Mouse (Mus musculus): Measurements from ENCODE around the gene AB124611. TPM values are rescaled to one million over a fixed set of nuclear protein-coding genes. Genes with fewer than 3 reads are reported as not detected.
"Not testable (repeated sequence)": the region's sequence is repeated elsewhere in the genome, so short reads cannot be mapped to it uniquely, and the experiment has no call there.

The AB124611 gene
- polyA plus RNA-seq, 1 experiment from 2014 or later: 6.0 TPM

GRCm38 (mm10) chr9:21527917-21528324 is 1.9 kb downstream of the AB124611 start:
- H3K27ac ChIP-seq (ENCODE audit: low read length): no peak overlapping the region
- no peak overlapping the region for H3K4me2 ChIP-seq (replicated peaks; ENCODE audit: low read depth, low read length)
- WGBS: 81% methylated on average over 1 of the region's 1 CpGs
- H3K9me3 ChIP-seq (ENCODE audit: control insufficient read depth, low read depth, low read length): no peaks in the 10 kb centered on the region
- H3K9ac ChIP-seq (replicated peaks; ENCODE audit: low read depth, low read length): no peak overlapping the region
- H3K4me1 ChIP-seq (ENCODE audit: control insufficient read depth, insufficient read depth, low read length): no peaks in the 10 kb centered on the region
- H3K27me3 ChIP-seq (ENCODE audit: control insufficient read depth, insufficient read depth, low read length): no peaks in the 10 kb centered on the region
- no peak overlapping the region for H3K4me3 ChIP-seq (ENCODE audit: low read depth, low read length)
- no peaks in the 10 kb centered on the region for H3K36me3 ChIP-seq (ENCODE audit: control insufficient read depth, insufficient read depth, low read length)
- no peak for ATAC-seq (ENCODE audit: insufficient number of reproducible peaks, insufficient read depth, low FRiP score, low read depth)

- Histone ChIP-seq H3K4me2 (replicated peaks; ENCODE audit: low read depth, low read length) (no peak overlapping the region), H3K4me1 (ENCODE audit: control insufficient read depth, insufficient read depth, low read length) (no peaks in the 10 kb centered on the region), H3K4me3 (ENCODE audit: low read depth, low read length) (no peak overlapping the region), H3K9me3 (ENCODE audit: control insufficient read depth, low read depth, low read length) (no peaks in the 10 kb centered on the region), H3K27me3 (ENCODE audit: control insufficient read depth, insufficient read depth, low read length) (no peaks in the 10 kb centered on the region), H3K27ac (ENCODE audit: low read length) (no peak overlapping the region), H3K36me3 (ENCODE audit: control insufficient read depth, insufficient read depth, low read length) (no peaks in the 10 kb centered on the region), H3K9ac (replicated peaks; ENCODE audit: low read depth, low read length) (no peak overlapping the region)
- 93% methylated on average over 14 of the region's 14 CpGs for WGBS
- ATAC-seq (ENCODE audit: insufficient number of reproducible peaks, insufficient read depth, low FRiP score, low read depth): no peak
These were observed 10.5 kb downstream of the AB124611 start for GRCm38 (mm10) chr9:21536501-21536900.

DNA sequence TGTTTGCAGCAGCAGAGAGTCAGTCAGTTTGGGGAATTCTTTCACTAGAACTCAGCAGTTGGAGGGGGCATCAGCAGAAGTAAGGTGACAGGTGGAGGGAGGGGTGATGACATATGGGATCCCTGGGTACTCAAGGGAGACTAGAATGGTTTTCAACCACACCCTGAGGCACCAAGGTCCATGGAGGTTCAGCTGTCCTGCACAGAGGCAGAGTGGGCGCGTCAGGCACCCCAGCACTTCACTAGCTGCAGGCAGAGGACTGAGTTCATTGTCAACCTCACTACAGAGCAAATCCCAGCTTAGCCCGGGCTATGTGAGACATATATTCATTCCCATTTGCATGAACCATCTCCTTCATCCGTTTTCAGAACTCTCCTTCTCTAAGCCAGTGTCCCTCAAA is 11.0 kb downstream of the AB124611 start:
- Histone ChIP-seq H3K4me2 (replicated peaks; ENCODE audit: low read depth, low read length) (no peak overlapping the region), H3K27me3 (ENCODE audit: control insufficient read depth, insufficient read depth, low read length) (no peaks in the 10 kb centered on the region), H3K9ac (replicated peaks; ENCODE audit: low read depth, low read length) (no peak overlapping the region), H3K9me3 (ENCODE audit: control insufficient read depth, low read depth, low read length) (no peaks in the 10 kb centered on the region), H3K4me3 (ENCODE audit: low read depth, low read length) (no peak overlapping the region), H3K36me3 (ENCODE audit: control insufficient read depth, insufficient read depth, low read length) (no peaks in the 10 kb centered on the region), H3K4me1 (ENCODE audit: control insufficient read depth, insufficient read depth, low read length) (no peaks in the 10 kb centered on the region), H3K27ac (ENCODE audit: low read length) (no peak overlapping the region)
- ATAC-seq (ENCODE audit: insufficient number of reproducible peaks, insufficient read depth, low FRiP score, low read depth): no peak
- WGBS: 70% methylated on average over 4 of the region's 4 CpGs

- no peak overlapping the region for H3K4me3 ChIP-seq (ENCODE audit: low read depth, low read length)
- no peak for ATAC-seq (ENCODE audit: insufficient number of reproducible peaks, insufficient read depth, low FRiP score, low read depth)
- H3K36me3 ChIP-seq (ENCODE audit: control insufficient read depth, insufficient read depth, low read length): no peaks in the 10 kb centered on the region
- no peaks in the 10 kb centered on the region for H3K27me3 ChIP-seq (ENCODE audit: control insufficient read depth, insufficient read depth, low read length)
- no peaks in the 10 kb centered on the region for H3K9me3 ChIP-seq (ENCODE audit: control insufficient read depth, low read depth, low read length)
- H3K9ac ChIP-seq (replicated peaks; ENCODE audit: low read depth, low read length): no peak overlapping the region
- H3K4me1 ChIP-seq (ENCODE audit: control insufficient read depth, insufficient read depth, low read length): peaks cover 10% of the 10 kb centered on the region; the same call in 1 of the 2 replicates
- no peak overlapping the region for H3K27ac ChIP-seq (ENCODE audit: low read length)
- no peak overlapping the region for H3K4me2 ChIP-seq (replicated peaks; ENCODE audit: low read depth, low read length)
- 72% methylated on average over 7 of the region's 7 CpGs for WGBS
These were observed 14.2 kb downstream of the AB124611 start for GRCm38 (mm10) chr9:21539981-21540753.

GRCm38 (mm10) chr9:21542001-21542400 is 16.0 kb downstream of the AB124611 start:
- not testable (repeated sequence) for ATAC-seq (ENCODE audit: insufficient number of reproducible peaks, insufficient read depth, low FRiP score, low read depth); H3K36me3 ChIP-seq (ENCODE audit: control insufficient read depth, insufficient read depth, low read length); H3K27ac ChIP-seq (ENCODE audit: low read length); H3K4me3 ChIP-seq (ENCODE audit: low read depth, low read length); H3K27me3 ChIP-seq (ENCODE audit: control insufficient read depth, insufficient read depth, low read length); H3K4me2 ChIP-seq (replicated peaks; ENCODE audit: low read depth, low read length); H3K9me3 ChIP-seq (ENCODE audit: control insufficient read depth, low read depth, low read length); H3K9ac ChIP-seq (replicated peaks; ENCODE audit: low read depth, low read length)
- H3K4me1 ChIP-seq (ENCODE audit: control insufficient read depth, insufficient read depth, low read length): peaks cover 12% of the 10 kb centered on the region; the same call in 1 of the 2 replicates
- 83% methylated on average over 2 of the region's 2 CpGs for WGBS

DNA sequence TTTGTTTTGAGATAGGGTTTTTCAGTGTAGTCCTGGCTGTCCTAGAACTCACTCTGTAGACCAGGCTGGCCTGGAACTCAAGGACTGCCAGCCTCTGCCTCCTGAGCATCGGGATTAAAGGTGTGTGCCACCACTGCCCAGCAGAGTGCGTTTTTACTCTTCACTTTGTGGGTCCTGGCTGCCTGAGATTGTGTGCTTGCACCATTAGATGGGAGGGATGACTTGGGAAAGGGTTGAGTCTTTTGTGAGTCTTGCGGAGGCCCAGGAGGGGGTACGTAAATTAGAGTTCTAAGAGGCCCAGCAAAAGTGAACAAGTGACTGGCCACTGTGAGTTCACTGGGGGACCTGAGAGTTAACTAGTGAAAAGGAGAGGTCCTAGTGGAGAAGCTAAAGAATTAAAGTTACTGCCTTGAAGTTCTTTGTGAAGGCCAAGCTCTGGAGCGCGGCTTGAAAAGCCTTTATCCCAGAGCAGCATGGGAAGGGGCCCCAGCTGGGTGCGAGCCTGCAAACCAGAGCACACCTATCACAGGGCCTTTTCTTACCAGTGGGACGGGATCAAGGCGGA is 19.5 kb downstream of the AB124611 start:
- 6% methylated on average over 9 of the region's 9 CpGs for WGBS
- Histone ChIP-seq H3K27me3 (ENCODE audit: control insufficient read depth, insufficient read depth, low read length) (no peaks in the 10 kb centered on the region), H3K4me3 (ENCODE audit: low read depth, low read length) (peak overlapping the region; percentile 73), H3K4me2 (replicated peaks; ENCODE audit: low read depth, low read length) (peak overlapping the region; percentile 39), H3K36me3 (ENCODE audit: control insufficient read depth, insufficient read depth, low read length) (peaks cover 12% of the 10 kb centered on the region; the same call in 1 of the 2 replicates), H3K9ac (replicated peaks; ENCODE audit: low read depth, low read length) (peak overlapping the region; percentile 31; the same call in 1 of the 2 replicates), H3K9me3 (ENCODE audit: control insufficient read depth, low read depth, low read length) (no peaks in the 10 kb centered on the region), H3K27ac (ENCODE audit: low read length) (peak overlapping the region; percentile 94), H3K4me1 (ENCODE audit: control insufficient read depth, insufficient read depth, low read length) (peaks cover 25% of the 10 kb centered on the region)
- peak; percentile 87 for ATAC-seq (ENCODE audit: insufficient number of reproducible peaks, insufficient read depth, low FRiP score, low read depth)

- Histone ChIP-seq H3K27ac (ENCODE audit: low read length) (peak overlapping the region; percentile 94), H3K27me3 (ENCODE audit: control insufficient read depth, insufficient read depth, low read length) (no peaks in the 10 kb centered on the region), H3K9me3 (ENCODE audit: control insufficient read depth, low read depth, low read length) (no peaks in the 10 kb centered on the region), H3K4me1 (ENCODE audit: control insufficient read depth, insufficient read depth, low read length) (peaks cover 25% of the 10 kb centered on the region), H3K9ac (replicated peaks; ENCODE audit: low read depth, low read length) (peak overlapping the region; percentile 31; the same call in 1 of the 2 replicates), H3K36me3 (ENCODE audit: control insufficient read depth, insufficient read depth, low read length) (peaks cover 14% of the 10 kb centered on the region; the same call in 1 of the 2 replicates), H3K4me2 (replicated peaks; ENCODE audit: low read depth, low read length) (peak overlapping the region; percentile 39), H3K4me3 (ENCODE audit: low read depth, low read length) (peak overlapping the region; percentile 73)
- ATAC-seq (ENCODE audit: insufficient number of reproducible peaks, insufficient read depth, low FRiP score, low read depth): peak; percentile 93
- WGBS: under 1% methylated on average over 67 of the region's 67 CpGs
These were observed 20.2 kb downstream of the AB124611 start for GRCm38 (mm10) chr9:21545916-21546788.

DNA sequence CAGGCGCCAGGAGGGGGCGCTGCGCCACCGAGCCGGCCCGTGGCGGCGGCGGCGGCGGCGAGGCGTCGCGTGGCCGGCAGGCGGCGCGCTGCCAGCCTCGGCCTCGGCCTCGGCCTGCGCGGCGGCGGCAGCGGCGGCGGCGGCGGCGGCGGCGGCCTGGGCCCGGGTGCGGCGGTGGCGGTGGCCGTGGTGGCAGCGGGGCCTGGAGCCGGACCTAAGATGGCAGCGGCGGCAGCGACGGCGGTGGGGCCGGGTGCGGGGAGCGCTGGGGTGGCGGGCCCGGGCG is 20.8 kb downstream of the AB124611 start, which contains the start of gene Carm1:
Carm1 (plus strand) TSS at position 106 of the 286 bp plus-strand sequence.
- under 1% methylated on average over 51 of the region's 52 CpGs for WGBS
- peak within 1 kb of the TSS; percentile 93 for H3K9ac ChIP-seq (replicated peaks; ENCODE audit: low read depth, low read length)
- ATAC-seq (ENCODE audit: insufficient number of reproducible peaks, insufficient read depth, low FRiP score, low read depth): no peak

More for the DNA sequence above, 20.8 kb downstream of the AB124611 start, which contains the start of gene Carm1:
- H3K4me3 ChIP-seq (ENCODE audit: low read depth, low read length): peak within 1 kb of the TSS; percentile 73
- peak within 1 kb of the TSS; percentile 98 for H3K27ac ChIP-seq (ENCODE audit: low read length)
- H3K27me3 ChIP-seq (ENCODE audit: control insufficient read depth, insufficient read depth, low read length): no peaks in the 10 kb centered on the region
- H3K4me1 ChIP-seq (ENCODE audit: control insufficient read depth, insufficient read depth, low read length): peaks cover 25% of the 10 kb centered on the region
- H3K4me2 ChIP-seq (replicated peaks; ENCODE audit: low read depth, low read length): peak within 1 kb of the TSS; percentile 68
- no peaks in the 10 kb centered on the region for H3K9me3 ChIP-seq (ENCODE audit: control insufficient read depth, low read depth, low read length)
- H3K36me3 ChIP-seq (ENCODE audit: control insufficient read depth, insufficient read depth, low read length): peaks cover 16% of the 10 kb centered on the region; the same call in 1 of the 2 replicates
